Mouse (Mus musculus) adrenal gland (tissue): ENCODE data around the gene Rnf11.

ENCODE experiments used
- intact Hi-C: fragments of 180-260 bp; cut with DNase I; formaldehyde crosslinking; loops from one replicate; pipeline ENCODE4 v1.15.1; 2025
- long read RNA-seq, 2 experiments: library from polyadenylated mRNA; unstranded; transcript quantifications; one replicate each; pipeline ENCODE4 v2.0.0; 2020; ENCODE audit warnings: borderline replicate concordance in 1 of 2; ENCODE audit not compliant: insufficient replicate concordance in 1 of 2

The Rnf11 gene
- long read RNA-seq, experiment 1, full-length matches to known transcripts, result 43 of 55 reads
- long read RNA-seq, experiment 1, partial matches to known transcripts, result 3 of 55 reads
- long read RNA-seq, experiment 1, other reads (novel, unspliced or antisense), result 9 of 55 reads
- long read RNA-seq, experiment 2, full-length matches to known transcripts, result 142 of 162 reads
- long read RNA-seq, experiment 2, partial matches to known transcripts, result 5 of 162 reads
- long read RNA-seq, experiment 2, other reads (novel, unspliced or antisense), result 15 of 162 reads

DNA sequence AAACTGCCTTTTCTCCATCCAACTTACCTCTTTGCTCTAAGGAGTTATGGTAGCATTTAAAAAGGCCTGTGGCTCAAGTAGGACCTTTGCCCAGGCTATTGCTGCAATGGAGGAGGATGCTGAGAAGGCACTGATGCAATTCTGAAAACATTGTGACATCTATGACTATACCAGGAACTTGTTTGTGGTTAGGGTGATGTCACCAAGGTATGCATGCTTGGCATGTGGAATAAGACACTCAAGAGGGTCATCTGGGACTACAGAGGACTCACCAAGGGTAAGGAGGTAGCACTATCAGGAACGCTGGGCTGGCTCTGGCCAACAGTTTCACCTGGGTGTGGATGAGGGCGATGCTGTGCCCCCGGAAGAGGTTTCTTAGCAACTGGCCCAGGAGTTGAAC, at the start of gene Rnf11:
TSS of gene Rnf11 (minus strand) at position 108 of the 400 bp plus-strand sequence.
- intact Hi-C loops, result no loop called here

GRCm38 (mm10) chr4:109531111-109531510, 46.6 kb upstream of the Rnf11 start, which contains the start of gene 4930522H14Rik:
TSS of gene 4930522H14Rik (minus strand) at chr4:109531297.
- intact Hi-C loops, result no loop called here

GRCm38 (mm10) chr4:109530245-109530816, 45.8 kb upstream of the Rnf11 start:
- intact Hi-C loops, result no loop called here

DNA sequence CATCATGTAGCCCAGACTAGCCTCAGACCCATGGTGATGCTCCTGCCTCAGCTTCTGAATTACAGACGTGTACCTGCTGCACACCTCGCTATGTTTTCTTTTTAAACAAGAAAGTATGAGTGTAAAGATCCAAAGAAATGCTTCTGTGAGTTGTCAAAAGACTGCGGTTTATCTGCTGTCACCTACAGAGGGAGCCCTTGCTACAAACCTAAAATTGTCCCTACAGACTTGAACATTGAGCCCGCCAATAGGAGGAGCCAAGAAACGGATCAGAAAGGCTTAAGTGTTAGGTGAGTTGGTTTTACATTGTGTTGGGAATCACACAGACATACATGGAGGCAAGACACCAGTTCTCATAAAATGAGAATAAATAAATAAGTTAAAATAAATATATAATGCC, 20.4 kb upstream of the Rnf11 start:
- intact Hi-C loops, result loop anchor here (5.0 kb wide), 1 partner anchor 197 kb away; no protein-coding TSS in a partner anchor

DNA sequence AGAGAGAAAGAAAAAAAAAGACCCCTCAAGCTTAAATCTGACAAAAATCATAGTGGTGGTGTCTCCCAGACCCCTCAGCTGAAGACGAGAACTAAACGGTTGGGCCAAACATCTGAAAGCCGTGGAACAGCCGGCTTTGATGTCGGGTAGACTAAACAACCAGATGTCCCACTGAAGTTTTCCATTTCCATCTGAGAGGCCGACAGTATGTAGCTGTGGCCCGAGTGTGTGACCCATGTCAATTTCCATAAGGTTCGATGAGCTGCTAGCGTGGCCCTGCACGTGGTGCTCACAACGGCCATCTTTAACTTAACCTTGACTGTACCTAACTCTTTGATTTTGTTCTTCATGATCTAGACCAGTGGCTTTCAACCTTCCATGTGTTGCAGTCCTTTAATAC, 13.9 kb upstream of the Rnf11 start:
- intact Hi-C loops, result loop anchor here (5.0 kb wide), 1 partner anchor 56 kb away; no protein-coding TSS in a partner anchor

- intact Hi-C loops, result no loop called here
Observed at GRCm38 (mm10) chr4:109493581-109493980, 9.1 kb upstream of the Rnf11 start.

- intact Hi-C loops, result no loop called here
Observed at GRCm38 (mm10) chr4:109488812-109489211, 4.3 kb upstream of the Rnf11 start.

GRCm38 (mm10) chr4:109482701-109483100, 1.8 kb downstream of the Rnf11 start:
- intact Hi-C loops, result no loop called here

DNA sequence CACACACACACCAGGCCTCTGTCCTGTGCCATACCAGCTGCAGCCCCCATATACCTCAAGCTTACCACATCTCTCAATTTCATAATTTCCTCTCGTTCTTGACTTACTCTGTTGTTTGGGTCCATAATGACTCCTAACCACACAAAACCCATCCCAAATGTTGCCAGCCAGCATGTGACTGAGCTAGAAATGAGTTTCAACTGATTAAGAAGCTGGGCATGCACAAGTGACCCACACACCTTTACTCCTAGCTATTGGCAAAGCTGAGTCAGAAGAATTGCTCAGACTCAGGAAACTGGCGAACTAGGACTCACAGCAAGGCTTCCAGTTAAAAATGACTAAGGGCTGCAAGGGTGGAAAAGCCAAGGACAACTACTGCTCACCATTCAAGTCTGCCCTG, 3.1 kb downstream of the Rnf11 start:
- intact Hi-C loops, result no loop called here

DNA sequence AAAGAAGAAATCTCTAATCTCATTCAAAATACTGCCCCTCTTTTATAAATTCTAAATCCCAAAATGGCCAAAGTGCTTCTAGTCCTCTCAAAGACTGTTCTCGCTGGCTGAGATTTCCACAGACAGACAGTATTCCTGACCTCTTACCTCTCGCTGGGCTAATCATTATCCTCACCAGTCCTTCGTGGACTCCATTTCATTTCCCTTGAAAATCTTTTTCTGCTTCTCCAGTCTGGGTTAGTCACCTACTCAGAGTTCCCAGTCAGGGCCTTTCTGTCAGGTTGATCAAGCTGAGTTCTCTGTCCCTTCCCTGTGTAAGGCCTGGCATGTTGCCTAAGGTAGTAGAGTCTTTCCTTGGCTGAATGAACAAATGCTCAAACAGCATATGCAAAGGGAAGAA, 7.1 kb downstream of the Rnf11 start:
- intact Hi-C loops, result loop anchor here (5.0 kb wide), 1 partner anchor 40 kb away; no protein-coding TSS in a partner anchor

- intact Hi-C loops, result loop anchor here (5.0 kb wide), 1 partner anchor 39 kb away; no protein-coding TSS in a partner anchor
Observed at GRCm38 (mm10) chr4:109476554-109477014, 7.9 kb downstream of the Rnf11 start.

DNA sequence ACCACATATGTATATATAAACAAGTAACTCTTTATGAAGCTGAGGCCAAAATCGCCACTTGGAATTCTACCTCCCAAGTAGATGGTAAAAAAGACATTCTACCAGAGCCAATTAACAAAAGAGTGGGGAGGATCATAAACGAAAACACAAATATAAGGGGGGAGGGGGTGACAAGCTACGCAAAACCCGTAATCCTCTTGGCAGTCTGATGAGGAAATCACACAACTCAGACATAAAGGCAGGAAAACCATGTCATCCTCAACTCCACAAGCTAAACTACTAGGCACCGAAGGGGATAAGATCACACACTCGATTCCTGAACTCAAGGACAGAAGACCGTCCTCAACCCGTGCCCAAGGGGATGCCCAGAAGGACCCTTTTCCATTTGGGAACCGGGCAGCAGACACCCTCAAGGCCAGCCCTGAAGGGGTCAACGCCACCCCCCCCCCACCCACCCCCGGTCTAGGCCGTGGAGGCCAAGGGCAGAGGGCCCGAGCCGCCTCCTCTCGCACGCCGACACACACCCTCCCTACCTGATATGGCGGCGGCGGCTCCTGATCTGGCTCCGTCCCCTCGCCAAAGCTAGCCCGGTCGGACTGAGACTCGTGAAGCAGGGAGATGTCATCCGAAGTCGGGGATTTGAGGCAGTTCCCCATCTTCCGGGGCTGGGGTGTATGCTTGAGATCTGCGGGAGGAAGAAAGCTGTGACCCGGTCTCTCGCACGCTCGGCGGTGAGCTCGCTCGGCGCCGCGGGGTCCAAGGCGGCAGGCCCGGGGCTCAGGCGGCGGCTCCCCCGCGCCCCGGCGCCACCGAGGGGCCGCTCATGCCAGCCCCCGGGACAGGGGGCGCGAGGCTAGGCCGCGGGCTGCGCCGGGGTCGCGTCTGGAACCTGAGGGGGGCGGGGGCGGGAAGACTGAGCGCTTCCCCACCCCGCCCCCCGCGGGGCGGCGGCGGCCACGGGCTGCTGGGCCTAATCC, 8.7 kb downstream of the Rnf11 start:
- intact Hi-C loops, result loop anchor here (5.0 kb wide), 1 partner anchor 39 kb away; no protein-coding TSS in a partner anchor

DNA sequence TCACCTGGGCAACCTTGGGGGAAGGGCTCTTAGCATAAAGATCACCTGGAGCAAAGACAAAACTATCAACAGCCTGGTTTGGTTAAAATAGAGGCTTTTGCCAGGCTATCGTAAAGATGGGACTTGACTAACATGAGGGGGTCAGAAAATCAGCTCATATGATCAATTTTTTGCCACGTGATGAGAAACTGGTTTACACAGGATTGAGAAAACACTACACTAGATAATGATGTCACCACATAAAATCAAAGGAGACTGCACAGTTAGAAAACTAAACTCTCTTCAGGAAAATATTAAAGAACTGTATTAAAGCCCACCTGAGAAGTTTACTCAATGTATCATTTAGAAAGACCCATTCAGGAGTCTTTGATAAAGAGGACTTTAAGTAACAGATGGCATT, 9.4 kb downstream of the Rnf11 start:
- intact Hi-C loops, result loop anchor here (5.0 kb wide), 1 partner anchor 38 kb away; no protein-coding TSS in a partner anchor

GRCm38 (mm10) chr4:109472566-109472965, 12.0 kb downstream of the Rnf11 start:
- intact Hi-C loops, result no loop called here

DNA sequence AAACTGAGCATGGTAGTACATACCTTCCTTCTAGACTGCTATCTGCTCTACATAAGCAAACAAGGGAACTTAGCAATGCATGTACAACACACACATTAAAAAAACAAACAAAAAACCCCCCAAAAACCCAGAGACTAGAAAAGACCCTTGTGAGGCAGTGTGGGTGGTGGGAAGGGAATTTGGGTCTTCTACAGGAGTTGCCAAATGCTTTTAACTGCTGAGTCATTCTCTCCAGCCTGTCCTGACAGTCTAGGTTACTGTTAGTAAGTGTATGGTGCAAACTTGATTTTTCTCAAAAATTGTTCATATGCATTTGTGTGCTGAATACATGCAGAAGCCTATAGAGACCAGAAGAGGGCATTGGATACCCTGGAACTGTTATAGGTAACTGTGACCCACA, 12.9 kb downstream of the Rnf11 start:
- intact Hi-C loops, result no loop called here

DNA sequence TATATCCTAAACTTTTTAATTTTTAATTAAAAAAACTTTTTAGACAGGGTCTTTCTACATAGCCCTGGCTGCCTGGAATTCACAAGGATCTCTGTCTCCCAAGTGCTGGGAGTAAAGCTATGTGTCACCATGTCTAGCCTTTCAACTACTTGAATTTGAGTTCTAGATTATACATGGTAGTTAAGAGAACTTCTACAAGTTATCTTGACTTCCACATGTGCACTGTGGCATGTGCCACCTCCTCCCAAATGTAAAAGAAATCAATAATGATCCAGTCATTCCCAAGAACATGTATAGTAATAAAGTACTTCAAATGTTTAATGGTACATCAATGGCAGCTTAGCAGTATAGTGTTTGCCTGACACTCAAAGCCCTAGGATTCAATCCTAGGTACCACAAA, 16.8 kb downstream of the Rnf11 start:
- intact Hi-C loops, result no loop called here

- intact Hi-C loops, result no loop called here
Observed at GRCm38 (mm10) chr4:109463892-109464291, 20.6 kb downstream of the Rnf11 start.

DNA sequence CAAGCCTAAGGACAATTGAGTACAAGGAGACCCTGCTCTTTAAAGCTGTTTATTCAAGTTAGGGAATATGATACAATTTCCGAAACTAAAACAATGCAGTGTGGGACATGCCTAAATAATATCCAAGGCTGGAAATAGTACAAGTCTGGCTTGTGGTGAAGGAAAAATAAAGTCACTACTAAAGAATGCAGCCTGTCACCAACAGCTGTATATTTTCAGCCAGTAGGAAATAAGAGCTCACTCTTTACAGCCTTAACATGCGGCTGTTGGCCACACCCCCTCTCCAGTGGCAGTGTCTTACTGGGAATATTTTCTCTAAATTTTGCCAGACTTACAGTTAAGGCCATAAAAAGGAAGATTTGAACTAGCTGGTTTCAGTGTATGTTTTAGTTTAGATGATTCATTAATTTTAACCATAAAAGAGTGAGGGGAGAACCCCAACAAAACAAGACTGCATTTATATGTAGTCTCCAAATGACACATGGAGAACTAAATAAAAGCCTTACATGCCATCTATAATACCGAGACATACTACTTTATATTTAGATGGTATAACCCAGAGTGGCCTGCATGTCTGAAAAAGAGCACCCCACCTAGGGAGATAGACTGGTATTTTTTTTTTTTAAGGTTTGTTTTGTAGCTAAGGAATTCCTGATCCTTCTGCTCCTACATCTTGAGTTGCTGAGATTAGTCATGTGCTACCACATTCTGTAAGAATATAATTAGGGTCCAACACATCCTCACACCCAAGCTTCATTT, 23.9 kb downstream of the Rnf11 start:
- intact Hi-C loops, result no loop called here

GRCm38 (mm10) chr4:109456821-109457220, 27.7 kb downstream of the Rnf11 start:
- intact Hi-C loops, result no loop called here

- intact Hi-C loops, result no loop called here
Observed at GRCm38 (mm10) chr4:109448531-109448930, 36.0 kb downstream of the Rnf11 start.

GRCm38 (mm10) chr4:109445956-109446355, 38.6 kb downstream of the Rnf11 start:
- intact Hi-C loops, result no loop called here
